15 mouse cellular contexts compared by ENCODE assay signal in the genomic region with DNA sequence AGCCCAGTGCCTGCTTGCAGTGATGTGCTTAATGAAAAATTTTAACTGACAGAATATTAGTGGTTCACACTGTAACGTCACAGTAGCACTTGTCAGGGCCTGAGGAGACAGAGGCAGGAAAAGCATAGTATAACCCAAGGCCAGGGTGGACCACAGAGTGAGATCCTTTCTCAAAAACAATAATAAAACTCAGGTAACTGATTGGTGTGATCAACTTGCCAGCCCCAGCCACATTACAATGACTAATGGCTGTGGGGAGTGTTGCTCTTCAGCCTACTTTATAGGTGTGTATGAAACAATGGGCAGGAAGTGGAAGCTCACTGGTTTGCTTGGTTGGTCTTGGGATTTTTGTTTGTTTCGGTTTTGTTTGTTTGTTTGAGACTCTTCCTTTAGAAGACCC. TPM values are rescaled to one million over a fixed set of nuclear protein-coding genes. Genes with fewer than 3 reads are reported as not detected.
A peak's percentile ranks its signal among the peaks of the same experiment; 100 is the strongest.
DNase-seq lines count a peak whose midpoint lies in the region; ATAC-seq and TF ChIP-seq lines count a peak whose summit lies in the region.
"Had no signal": no experiment of that assay in that cellular context is flagged by ENCODE, and none has a peak within 500 bp of the region (broad histone marks: within the 10 kb centered on the region; RNA-seq: fewer than 3 reads in every experiment).

No protein-coding gene starts in this region.

- no peaks in the 10 kb centered on the region for H3K27me3 ChIP-seq in heart, postnatal 0 days (ENCODE audit: control insufficient read depth, insufficient read depth, low read length)
- H3K27me3 ChIP-seq in MEL (ENCODE audit: control insufficient read depth in 1 of 2, insufficient read depth in 2 of 2, low read length in 2 of 2): no peaks in the 10 kb centered on the region
- H3K27me3 ChIP-seq in small intestine, adult 2 months (ENCODE audit: control insufficient read depth, insufficient read depth, low read length): no peaks in the 10 kb centered on the region
- H3K27me3 ChIP-seq in forebrain, embryonic 16.5 days (replicated peaks; ENCODE audit: control insufficient read depth, insufficient read depth, low read length): no peaks in the 10 kb centered on the region
- H3K27me3 ChIP-seq in midbrain, embryonic 10.5 days (ENCODE audit: low read depth, poor library complexity, severe bottlenecking): no peaks in the 10 kb centered on the region
- H3K27me3 ChIP-seq: embryonic facial prominence, embryonic 12.5 days; liver, embryonic 15.5 days had no signal

- TF ChIP-seq RAD21 in MEL (IDR thresholded peaks at IDR 0.05; ENCODE audit: low read depth, low read length): no peak

- DNase-seq in heart, postnatal 0 days (ENCODE audit: low spot score): no peak
- DNase-seq in heart, postnatal 14 days: no peak
- DNase-seq in MEL (ENCODE audit: low read depth, low spot score): peak; percentile 38
- no peak for DNase-seq in midbrain, embryonic 10.5 days (ENCODE audit: low spot score)
- DNase-seq in retina, embryonic 14.5 days (ENCODE audit: low spot score): no peak
- DNase-seq: cerebellum, postnatal 25 days; kidney, adult 11 months; kidney, postnatal 25 days had no signal

- no peak overlapping the region for H3K9ac ChIP-seq in heart, postnatal 0 days (replicated peaks; ENCODE audit: low read depth, low read length)
- peak overlapping the region; percentile 21 for H3K9ac ChIP-seq in MEL (ENCODE audit: control insufficient read depth, low read depth, low read length, poor library complexity, severe bottlenecking)
- H3K9ac ChIP-seq in forebrain, embryonic 16.5 days (replicated peaks; ENCODE audit: low read depth, low read length): no peak overlapping the region
- H3K9ac ChIP-seq: embryonic facial prominence, embryonic 12.5 days; liver, embryonic 15.5 days had no signal

- peak overlapping the region; percentile 67; the same call in 1 of the 2 replicates for H3K27ac ChIP-seq in heart, postnatal 0 days (ENCODE audit: low read depth)
- H3K27ac ChIP-seq in MEL (ENCODE audit: control insufficient read depth, low read depth, low read length): peak overlapping the region; percentile 21
- peak overlapping the region; percentile 81 for H3K27ac ChIP-seq in small intestine, adult 2 months (ENCODE audit: insufficient read depth, low read depth, low read length)
- H3K27ac ChIP-seq in forebrain, embryonic 16.5 days (ENCODE audit: low read length): no peak overlapping the region
- H3K27ac ChIP-seq in midbrain, embryonic 10.5 days (replicated peaks): no peak overlapping the region
- H3K27ac ChIP-seq: embryonic facial prominence, embryonic 12.5 days; forebrain, embryonic 10.5 days; liver, embryonic 15.5 days had no signal

- no peaks in the 10 kb centered on the region for H3K9me3 ChIP-seq in heart, postnatal 0 days (replicated peaks; ENCODE audit: control insufficient read depth, low read length)
- no peaks in the 10 kb centered on the region for H3K9me3 ChIP-seq in MEL (replicated peaks; ENCODE audit: insufficient read depth, low read length)
- H3K9me3 ChIP-seq in forebrain, embryonic 16.5 days (ENCODE audit: control insufficient read depth, low read length): no peaks in the 10 kb centered on the region
- H3K9me3 ChIP-seq in midbrain, embryonic 10.5 days (replicated peaks): no peaks in the 10 kb centered on the region
- H3K9me3 ChIP-seq: embryonic facial prominence, embryonic 12.5 days; forebrain, embryonic 10.5 days; liver, embryonic 15.5 days had no signal

- TF ChIP-seq CTCF in heart, postnatal 0 days (IDR thresholded peaks at IDR 0.05; ENCODE audit: low read depth): no peak
- no peak for TF ChIP-seq CTCF in MEL (IDR thresholded peaks at IDR 0.05 in 2 of 3, conservative IDR thresholded peaks at IDR 0.05 in 1 of 3; ENCODE audit: control insufficient read depth in 1 of 3, insufficient read depth in 1 of 3, low read depth in 2 of 3, low read length in 3 of 3, poor library complexity in 1 of 3, severe bottlenecking in 1 of 3)
- no peak for TF ChIP-seq CTCF in small intestine, adult 2 months (IDR thresholded peaks at IDR 0.05; ENCODE audit: extremely low read depth, insufficient read length, insufficient replicate concordance, low read depth, low read length)

- intact Hi-C loops in heart, postnatal 14 days (cut with DNase I): no loop called here

- 0 out of 2 replicates have a peak, but pooled peaks cover 8% of the 10 kb centered on the region for H3K4me1 ChIP-seq in heart, postnatal 0 days (ENCODE audit: control insufficient read depth, insufficient read depth)
- peaks cover 2 to 8% of the 10 kb centered on the region in 2 experiments; a peak in 2 of 4 replicates for H3K4me1 ChIP-seq in MEL (ENCODE audit: control insufficient read depth in 1 of 2, insufficient read depth in 2 of 2, low read length in 2 of 2)
- peaks cover 11% of the 10 kb centered on the region; the same call in 1 of the 2 replicates for H3K4me1 ChIP-seq in small intestine, adult 2 months (ENCODE audit: control insufficient read depth, insufficient read depth, insufficient read length, low read length)
- no peaks in the 10 kb centered on the region; the same call in none of the 2 replicates for H3K4me1 ChIP-seq in forebrain, embryonic 16.5 days (replicated peaks; ENCODE audit: control insufficient read depth, insufficient read depth, low read length)
- H3K4me1 ChIP-seq in midbrain, embryonic 10.5 days: no peaks in the 10 kb centered on the region
- H3K4me1 ChIP-seq: liver, embryonic 15.5 days had no signal

- no peak overlapping the region for H3K4me2 ChIP-seq in heart, postnatal 0 days (ENCODE audit: low read depth, low read length)
- no peak overlapping the region for H3K4me2 ChIP-seq in forebrain, embryonic 16.5 days (ENCODE audit: low read length)
- H3K4me2 ChIP-seq: liver, embryonic 15.5 days had no signal

- no peaks in the 10 kb centered on the region for H3K79me2 ChIP-seq in MEL (ENCODE audit: control insufficient read depth, insufficient read depth, low read length, poor library complexity)

- no peak overlapping the region for H3K4me3 ChIP-seq in heart, postnatal 0 days (ENCODE audit: low read depth, low read length)
- H3K4me3 ChIP-seq in MEL (ENCODE audit: control insufficient read depth in 1 of 2, insufficient read depth in 1 of 2, low read depth in 2 of 2, low read length in 2 of 2): no peak overlapping the region
- no peak overlapping the region for H3K4me3 ChIP-seq in small intestine, adult 2 months (ENCODE audit: low read depth, low read length)
- no peak overlapping the region for H3K4me3 ChIP-seq in forebrain, embryonic 16.5 days (replicated peaks; ENCODE audit: low read length)
- H3K4me3 ChIP-seq in midbrain, embryonic 10.5 days: no peak overlapping the region
- H3K4me3 ChIP-seq: embryonic facial prominence, embryonic 12.5 days; forebrain, embryonic 10.5 days; liver, embryonic 15.5 days had no signal

- 68% methylated on average over 2 of the region's 2 CpGs for WGBS in heart, postnatal 0 days
- 38% methylated on average over 2 of the region's 2 CpGs for WGBS in small intestine, adult 2 months
- WGBS in forebrain, embryonic 16.5 days: 80% methylated on average over 2 of the region's 2 CpGs
- 80% methylated on average over 2 of the region's 2 CpGs for WGBS in midbrain, embryonic 10.5 days

- TF ChIP-seq POLR2A in MEL (IDR thresholded peaks at IDR 0.05; ENCODE audit: control insufficient read depth in 1 of 2, insufficient read depth in 1 of 2, low read depth in 1 of 2, low read length in 2 of 2, poor library complexity in 1 of 2): no peak
- TF ChIP-seq POLR2A in small intestine, adult 2 months (IDR thresholded peaks at IDR 0.05; ENCODE audit: low read depth, low read length): no peak

- ATAC-seq in heart, postnatal 0 days (ENCODE audit: insufficient read depth, low read depth): no peak
- ATAC-seq in inflammation-experienced regulatory T-cells, adult 6 months: peak; percentile 67
- no peak for ATAC-seq in forebrain, embryonic 16.5 days
- ATAC-seq: midbrain, embryonic 16.5 days had no signal

- H3K36me3 ChIP-seq in heart, postnatal 0 days (replicated peaks; ENCODE audit: control insufficient read depth, insufficient read depth, low read length): no peaks in the 10 kb centered on the region
- H3K36me3 ChIP-seq in MEL (ENCODE audit: control insufficient read depth in 1 of 2, insufficient read depth in 2 of 2, low read length in 2 of 2): peaks cover 0 to 9% of the 10 kb centered on the region in 2 experiments; a peak in 2 of 4 replicates
- no peaks in the 10 kb centered on the region for H3K36me3 ChIP-seq in small intestine, adult 2 months (ENCODE audit: control insufficient read depth, insufficient read depth, low read length)
- H3K36me3 ChIP-seq in forebrain, embryonic 16.5 days (ENCODE audit: control insufficient read depth, insufficient read depth): no peaks in the 10 kb centered on the region
- H3K36me3 ChIP-seq in midbrain, embryonic 10.5 days: no peaks in the 10 kb centered on the region
- H3K36me3 ChIP-seq: embryonic facial prominence, embryonic 12.5 days; forebrain, embryonic 10.5 days; liver, embryonic 15.5 days had no signal

- no peak for TF ChIP-seq EP300 in heart, postnatal 0 days (IDR thresholded peaks at IDR 0.05; ENCODE audit: low read depth)
- no peak for TF ChIP-seq EP300 in MEL (IDR thresholded peaks at IDR 0.05; ENCODE audit: low read depth in 1 of 2, low read length in 2 of 2)

RNA-seq across cellular contexts. Expression of a gene that starts 34.8 kb away (rescaled TPM):
- 19.2 and 28.6 TPM in 2 replicates for total RNA-seq in heart, postnatal 0 days (2014; rRNA removed; ENCODE audit: low replicate concordance)
- 2.8 and 3.4 TPM in 2 replicates for polyA plus RNA-seq in heart, postnatal 0 days (2015; fragmentation: Nextera tagmentation; extraction: Ambion mirVana)
- total RNA-seq in heart, postnatal 14 days (2021): 10 to 100 TPM; 29.4 to 40.9 TPM
- 11.3 and 11.8 TPM in 2 replicates for total RNA-seq in MEL (2012; rRNA removed)
- polyA plus RNA-seq in MEL (2012; ENCODE audit: insufficient read depth in 1 of 2, insufficient read length in 2 of 2, low read depth in 1 of 2, low replicate concordance in 2 of 2, missing spikeins in 1 of 2): 10 to 100 TPM; 15.5 to 24.6 TPM
- 1 to 10 TPM; 6.6 to 9.9 (median 8.8) TPM for polyA plus RNA-seq in inflammation-experienced regulatory T-cells, adult 6 months (2017; shearing (Covaris generic))
- polyA plus RNA-seq in small intestine, adult 2 months (2012; rRNA removed): 2.4 and 4.4 TPM in 2 replicates
- 3.2 and 4.7 TPM in 2 replicates for polyA plus RNA-seq in forebrain, embryonic 16.5 days (2015; fragmentation: Nextera tagmentation; extraction: Ambion mirVana)
- polyA plus RNA-seq in midbrain, embryonic 10.5 days (2016; fragmentation: Nextera tagmentation; extraction: Ambion mirVana): 4.2 and 5.1 TPM in 2 replicates

RNA-seq across cellular contexts. Expression of a gene that starts 43.7 kb away (rescaled TPM):
- 82.6 and 92.3 TPM in 2 replicates for total RNA-seq in heart, postnatal 0 days (2014; rRNA removed; ENCODE audit: low replicate concordance)
- polyA plus RNA-seq in heart, postnatal 0 days (2015; fragmentation: Nextera tagmentation; extraction: Ambion mirVana): 63.9 and 76.3 TPM in 2 replicates
- 100 to 1,000 TPM; 112 to 113 TPM for total RNA-seq in heart, postnatal 14 days (2021)
- 45.9 and 75.9 TPM in 2 replicates for total RNA-seq in MEL (2012; rRNA removed)
- polyA plus RNA-seq in MEL (2012; ENCODE audit: insufficient read depth in 1 of 2, insufficient read length in 2 of 2, low read depth in 1 of 2, low replicate concordance in 2 of 2, missing spikeins in 1 of 2): 10 to 100 TPM in 1 of 2 experiments, not detected in 1; 92.2 TPM
- polyA plus RNA-seq in inflammation-experienced regulatory T-cells, adult 6 months (2017; shearing (Covaris generic)): 10 to 100 TPM; 21.1 to 33.4 (median 21.3) TPM
- polyA plus RNA-seq in small intestine, adult 2 months (2012; rRNA removed): 41.0 and 119 TPM in 2 replicates
- 37.3 and 43.7 TPM in 2 replicates for polyA plus RNA-seq in forebrain, embryonic 16.5 days (2015; fragmentation: Nextera tagmentation; extraction: Ambion mirVana)
- polyA plus RNA-seq in midbrain, embryonic 10.5 days (2016; fragmentation: Nextera tagmentation; extraction: Ambion mirVana): 76.2 and 79.3 TPM in 2 replicates

Comparison
In these comparisons a context has a peak if more than half of its experiments do, and no peak if none do; other contexts are left out.
1. H3K27ac ChIP-seq: peak in heart, postnatal 0 days (single experiment), MEL (single experiment) and small intestine, adult 2 months (single experiment); none in forebrain, embryonic 16.5 days (single experiment) and midbrain, embryonic 10.5 days (single experiment).